Mouse (Mus musculus): ENCODE measurements around the gene Deaf1.

The Deaf1 gene

DNA sequence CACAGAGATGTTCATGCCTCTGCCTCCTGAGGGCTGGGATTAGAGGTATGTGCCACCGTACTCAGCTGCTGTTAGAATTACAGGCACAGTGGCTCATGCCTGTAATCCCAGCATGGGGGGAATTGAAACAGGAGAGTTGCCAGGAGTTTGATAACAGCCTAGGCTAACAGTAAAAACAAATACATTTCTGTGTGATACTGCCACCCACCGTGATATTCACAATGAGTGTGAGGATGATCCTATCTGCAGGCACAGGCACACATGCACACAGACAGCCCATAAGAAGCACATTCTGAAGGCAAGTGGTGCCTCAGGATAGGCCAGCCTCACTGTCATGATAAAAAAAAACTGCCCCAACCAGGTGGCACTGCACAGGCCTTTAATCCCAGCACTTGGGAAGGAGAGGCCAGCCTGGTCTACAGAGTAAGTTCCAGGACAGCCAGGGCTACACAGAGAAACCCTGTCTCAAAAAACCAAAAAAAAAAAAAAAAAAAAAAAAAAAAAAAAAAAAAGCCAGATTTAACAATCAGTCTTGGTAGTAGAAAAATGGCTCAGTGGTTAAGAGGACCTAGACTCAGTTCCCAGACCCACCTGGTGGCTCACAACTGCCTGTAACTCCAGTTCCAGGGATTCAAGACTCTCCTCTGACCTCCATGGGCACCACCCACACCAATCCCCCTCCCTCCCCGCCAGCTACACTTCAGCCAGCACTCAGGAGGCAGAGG lies 29.4 kb downstream of the Deaf1 start:
- DNase-seq (ENCODE audit: low read depth, low spot score) = no peak

DNA sequence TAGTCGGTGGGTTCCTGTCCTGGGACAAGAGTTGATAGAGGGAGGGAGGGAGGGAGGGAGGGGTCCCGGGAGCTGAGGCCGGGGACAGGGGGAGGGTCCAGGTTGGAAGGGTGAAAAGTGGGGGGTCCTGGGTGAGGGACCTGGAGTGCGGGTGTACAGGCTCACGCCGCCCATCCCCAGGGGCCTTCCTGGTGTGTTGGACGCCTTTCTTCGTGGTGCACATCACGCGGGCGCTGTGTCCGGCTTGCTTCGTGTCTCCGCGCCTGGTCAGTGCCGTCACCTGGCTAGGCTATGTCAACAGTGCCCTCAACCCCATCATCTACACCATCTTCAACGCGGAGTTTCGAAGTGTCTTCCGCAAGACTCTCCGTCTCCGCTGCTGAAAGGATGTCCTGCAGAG lies 33.0 kb downstream of the Deaf1 start:
- DNase-seq (ENCODE audit: low read depth, low spot score) = no peak

DNA sequence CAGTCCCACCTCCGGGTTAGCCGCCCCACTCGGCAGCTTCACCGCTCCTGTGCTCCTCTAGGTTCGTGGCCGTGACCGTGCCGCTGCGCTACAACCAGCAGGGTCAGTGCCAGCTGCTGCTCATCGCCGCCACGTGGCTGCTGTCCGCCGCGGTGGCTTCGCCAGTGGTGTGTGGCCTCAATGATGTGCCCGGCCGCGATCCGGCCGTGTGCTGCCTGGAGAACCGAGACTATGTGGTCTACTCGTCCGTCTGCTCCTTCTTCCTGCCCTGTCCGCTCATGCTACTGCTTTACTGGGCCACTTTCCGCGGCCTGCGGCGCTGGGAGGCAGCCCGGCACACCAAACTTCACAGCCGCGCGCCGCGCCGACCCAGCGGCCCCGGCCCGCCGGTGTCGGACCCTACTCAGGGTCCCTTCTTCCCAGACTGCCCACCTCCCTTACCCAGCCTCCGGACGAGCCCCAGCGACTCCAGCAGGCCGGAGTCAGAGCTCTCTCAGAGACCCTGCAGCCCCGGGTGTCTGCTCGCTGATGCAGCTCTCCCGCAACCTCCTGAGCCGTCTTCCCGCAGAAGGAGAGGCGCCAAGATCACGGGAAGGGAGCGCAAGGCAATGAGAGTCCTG lies 33.5 kb downstream of the Deaf1 start:
- no peak for DNase-seq (ENCODE audit: low read depth, low spot score)

DNA sequence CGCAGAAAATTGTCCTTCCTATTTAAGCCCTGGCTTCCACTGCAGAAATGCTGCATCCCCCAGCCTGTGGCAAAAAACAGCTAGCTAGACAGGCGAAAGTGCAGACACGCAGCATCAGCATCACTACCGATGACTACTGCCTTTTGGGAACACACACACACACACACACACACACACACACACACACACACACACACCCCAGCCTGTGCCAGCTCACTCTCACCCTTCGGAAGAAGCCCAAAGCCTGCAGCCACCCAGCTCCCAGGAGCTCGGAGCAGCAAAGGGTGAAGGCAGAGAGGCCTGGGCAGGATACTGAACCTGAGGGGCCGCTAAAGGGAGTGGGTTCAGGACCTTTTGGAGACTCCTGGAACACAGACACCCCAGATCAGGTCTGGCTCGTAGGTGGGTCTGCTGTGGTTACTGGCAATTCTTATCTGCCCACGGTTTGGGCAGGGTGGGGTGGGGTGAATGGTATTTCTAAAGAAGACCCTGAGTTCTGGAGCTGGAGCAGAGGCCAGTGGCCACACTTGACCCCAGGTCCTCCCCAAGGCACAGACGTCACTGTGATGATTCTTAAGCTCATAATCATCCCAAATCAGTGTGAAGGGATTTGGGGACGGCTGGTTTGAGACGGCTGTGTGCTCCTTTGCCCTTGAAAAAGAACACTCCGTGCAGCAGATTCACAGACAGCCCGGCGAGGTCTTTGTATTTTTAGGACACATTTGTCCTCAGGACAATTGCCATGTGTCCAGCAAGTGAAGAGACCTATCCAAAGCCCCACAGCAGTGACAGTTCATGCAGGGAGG lies 34.7 kb downstream of the Deaf1 start:
- DNase-seq (ENCODE audit: low read depth, low spot score) = no peak

DNA sequence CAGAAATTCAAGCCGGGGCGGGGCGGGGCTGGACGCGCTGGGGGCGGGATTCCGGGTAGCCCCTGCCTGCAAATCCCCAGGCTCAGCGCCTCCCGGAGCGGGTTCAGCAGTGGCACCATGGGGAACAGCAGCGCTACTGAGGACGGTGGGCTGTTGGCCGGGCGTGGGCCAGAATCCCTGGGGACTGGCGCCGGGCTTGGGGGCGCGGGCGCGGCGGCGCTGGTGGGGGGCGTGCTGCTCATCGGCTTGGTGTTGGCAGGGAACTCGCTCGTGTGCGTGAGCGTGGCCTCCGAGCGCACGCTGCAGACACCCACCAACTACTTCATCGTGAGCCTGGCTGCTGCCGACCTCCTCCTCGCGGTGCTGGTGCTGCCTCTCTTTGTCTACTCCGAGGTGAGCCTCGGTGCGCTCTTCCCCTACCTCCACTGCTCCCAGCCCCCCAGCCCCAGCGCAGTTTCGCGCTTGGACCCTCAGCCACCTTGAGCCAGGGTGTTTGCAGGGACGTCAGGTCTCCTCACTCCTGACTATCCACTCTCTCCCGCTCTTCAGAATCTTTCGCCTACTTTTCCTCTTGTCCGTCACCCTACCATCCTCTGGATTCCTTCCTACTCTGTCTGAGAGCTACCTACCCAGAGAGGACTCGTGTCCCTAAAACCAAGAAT lies 35.4 kb downstream of the Deaf1 start, which contains the start of gene Drd4:
TSS of gene Drd4 (plus strand) at position 86 of the 662 bp plus-strand sequence.
- no peak for DNase-seq (ENCODE audit: low read depth, low spot score)

DNA sequence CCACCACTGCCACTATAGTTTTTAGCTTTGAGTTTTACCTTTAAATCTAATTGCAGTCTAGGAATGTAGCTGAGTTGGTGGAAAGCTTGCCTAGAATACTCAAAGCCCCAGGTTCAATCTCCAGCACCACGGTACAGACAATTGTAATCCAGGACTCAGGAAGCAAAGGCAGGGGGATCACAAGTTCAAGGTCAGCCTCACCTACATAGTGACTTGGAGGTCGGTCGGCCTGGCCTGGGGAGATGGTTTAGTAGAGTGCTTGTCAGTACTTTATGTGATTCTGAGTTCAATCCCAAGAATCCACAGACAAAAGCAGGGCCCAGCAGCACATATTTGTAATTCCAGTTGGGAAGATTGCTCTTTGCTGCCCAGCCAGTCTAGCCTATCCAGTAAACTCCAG lies 39.4 kb downstream of the Deaf1 start:
- DNase-seq (ENCODE audit: low read depth, low spot score) = no peak

DNA sequence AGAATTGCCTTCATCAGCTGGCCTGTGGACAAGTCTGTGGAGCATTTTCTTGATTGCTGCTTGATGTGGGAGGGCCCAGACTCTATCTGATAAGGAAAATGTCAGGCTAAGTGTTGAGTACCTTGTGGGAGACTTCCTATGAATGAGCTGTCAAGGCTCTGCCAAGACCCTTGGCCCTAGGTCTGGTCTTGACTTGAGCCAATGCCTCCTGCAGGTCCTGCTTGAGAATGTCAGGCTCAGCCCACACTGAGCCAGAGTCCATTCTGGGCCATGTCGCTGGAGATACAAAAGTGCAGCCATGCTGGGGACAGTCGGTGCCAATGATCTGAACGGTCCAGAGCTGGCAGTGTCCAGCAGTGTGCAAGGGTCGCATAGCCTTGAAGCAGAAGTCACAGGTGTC lies 44.7 kb downstream of the Deaf1 start:
- no peak for DNase-seq (ENCODE audit: low read depth, low spot score)

DNA sequence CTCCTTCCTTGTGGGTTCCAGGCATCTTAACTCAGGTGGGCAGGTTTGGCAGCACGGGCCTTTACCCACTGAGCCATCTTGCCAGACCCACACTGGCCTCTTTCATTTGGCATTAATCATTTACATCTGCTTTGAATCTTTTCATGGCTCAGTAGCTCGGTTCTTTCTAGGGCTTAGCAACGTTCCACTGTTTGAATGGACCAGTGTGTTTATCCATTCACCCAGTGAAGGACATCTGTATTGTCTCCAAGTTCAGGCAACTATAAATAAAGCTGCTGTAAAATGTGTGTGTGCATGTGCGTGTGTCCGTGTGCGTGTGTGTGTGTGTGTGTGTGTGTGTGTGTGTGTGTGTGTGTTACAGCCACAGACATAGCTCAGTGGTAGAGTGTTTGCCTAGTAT lies 46.0 kb downstream of the Deaf1 start:
- no peak for DNase-seq (ENCODE audit: low read depth, low spot score)

DNA sequence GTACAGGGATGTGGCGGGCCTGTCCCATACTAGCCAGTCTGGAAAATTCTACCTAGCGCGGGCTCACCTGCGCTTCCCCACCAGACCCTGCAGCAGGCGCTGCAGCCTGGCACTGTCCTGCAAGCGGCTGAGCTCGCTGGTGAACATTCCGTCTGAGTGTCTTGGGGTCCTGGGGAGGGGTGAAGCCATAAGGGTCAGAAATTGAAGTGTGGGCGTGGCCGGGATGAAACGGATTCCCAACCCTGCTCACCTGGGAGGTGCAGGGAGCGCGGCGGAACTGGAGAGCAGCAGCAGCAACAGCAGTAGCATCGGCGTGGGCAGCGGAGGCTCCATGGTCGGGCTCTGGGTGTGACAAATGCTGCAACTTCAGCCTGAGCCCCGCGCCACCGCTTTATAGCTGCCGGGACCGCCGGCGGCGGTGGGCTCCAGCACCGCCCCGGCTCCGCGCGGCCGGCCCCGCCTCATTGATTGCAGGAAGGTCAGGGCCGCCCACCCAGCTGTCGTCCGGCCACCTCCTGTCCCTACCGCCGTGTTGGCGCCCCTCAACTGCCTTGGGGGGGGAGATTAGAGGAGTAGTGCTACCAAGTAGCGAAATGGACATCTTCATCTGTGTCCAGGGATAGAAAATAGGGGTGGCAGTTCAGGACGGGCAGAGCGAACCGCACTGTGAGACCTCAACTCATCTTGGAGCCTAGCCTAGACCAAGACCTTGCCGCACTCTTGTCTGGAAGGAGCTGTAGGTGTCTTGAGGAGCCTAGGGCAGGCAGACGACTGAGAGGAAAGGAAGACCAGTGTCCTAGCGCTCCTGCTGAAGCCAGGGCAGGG lies 48.5 kb downstream of the Deaf1 start, which contains the start of gene Sct:
TSS of gene Sct (minus strand) at position 368 of the 825 bp plus-strand sequence.
- no peak for DNase-seq (ENCODE audit: low read depth, low spot score)

DNA sequence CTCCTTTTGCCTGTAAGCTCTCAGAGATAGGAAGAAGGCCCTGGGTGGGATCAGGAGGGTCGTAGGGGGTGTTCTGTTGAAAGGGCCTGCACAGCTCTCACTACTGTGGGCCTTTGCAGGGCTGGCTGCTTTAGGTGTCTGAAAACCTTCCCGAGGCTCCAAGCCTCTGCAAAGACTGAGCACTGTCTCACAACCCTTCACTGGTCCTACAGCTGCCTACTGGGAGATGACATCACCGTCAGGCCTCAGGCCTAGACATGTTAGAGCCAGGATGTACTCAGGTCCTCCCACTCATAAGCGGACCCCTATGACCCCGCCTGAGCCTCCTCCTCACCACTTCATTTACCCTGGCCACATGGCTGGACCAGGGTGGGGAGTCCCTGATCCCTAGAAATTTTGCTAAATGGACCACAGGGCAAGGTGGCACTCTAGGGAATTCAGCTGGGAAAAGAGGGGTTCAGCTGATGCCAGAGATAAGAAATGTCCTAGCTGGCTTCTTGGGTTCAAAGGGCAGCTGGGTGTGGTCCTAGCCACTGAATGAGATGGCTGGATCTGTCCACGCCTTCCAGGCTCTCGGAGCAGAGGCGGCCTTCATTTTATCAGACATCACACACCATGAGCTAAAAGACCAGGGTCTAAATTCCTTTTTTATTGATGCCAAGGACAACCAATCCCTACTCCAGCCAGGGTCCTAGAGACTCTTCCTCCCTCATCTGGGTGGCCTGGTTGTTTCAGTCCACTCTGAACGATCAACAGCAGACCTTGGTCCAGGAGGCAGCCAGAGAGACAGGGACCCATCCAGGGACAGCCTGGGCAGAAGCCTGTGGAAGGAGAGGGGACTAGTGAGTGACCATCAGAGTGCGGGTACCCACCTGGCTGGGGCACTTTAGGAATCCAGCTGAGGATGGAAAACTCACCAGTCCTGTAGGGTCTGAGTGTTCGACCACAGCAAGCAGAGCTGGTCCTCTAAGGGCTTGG lies 49.5 kb downstream of the Deaf1 start:
- DNase-seq (ENCODE audit: low read depth, low spot score) = no peak

DNA sequence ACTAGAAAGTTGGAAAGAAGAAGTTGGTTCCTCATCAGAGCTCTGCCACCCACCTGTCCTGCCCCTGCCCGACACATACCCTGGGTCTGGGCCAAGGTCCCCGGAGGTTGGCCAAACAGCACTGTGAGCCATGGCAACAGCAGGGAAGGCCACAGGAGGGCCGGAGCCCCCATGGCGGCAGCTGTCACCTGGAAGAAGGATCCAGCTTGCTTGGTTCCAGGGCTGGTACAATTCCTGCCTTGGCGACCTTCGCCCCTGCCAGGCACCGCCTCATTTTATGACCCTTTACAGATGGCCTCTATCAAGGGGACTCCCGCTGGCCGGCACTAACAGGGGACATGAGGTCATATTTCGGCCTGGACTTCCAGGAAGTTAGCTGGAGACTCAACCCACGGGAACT lies 50.9 kb downstream of the Deaf1 start, which contains the start of gene Cdhr5:
TSS of gene Cdhr5 (minus strand) at position 241 of the 400 bp plus-strand sequence.
- DNase-seq (ENCODE audit: low read depth, low spot score) = no peak

DNA sequence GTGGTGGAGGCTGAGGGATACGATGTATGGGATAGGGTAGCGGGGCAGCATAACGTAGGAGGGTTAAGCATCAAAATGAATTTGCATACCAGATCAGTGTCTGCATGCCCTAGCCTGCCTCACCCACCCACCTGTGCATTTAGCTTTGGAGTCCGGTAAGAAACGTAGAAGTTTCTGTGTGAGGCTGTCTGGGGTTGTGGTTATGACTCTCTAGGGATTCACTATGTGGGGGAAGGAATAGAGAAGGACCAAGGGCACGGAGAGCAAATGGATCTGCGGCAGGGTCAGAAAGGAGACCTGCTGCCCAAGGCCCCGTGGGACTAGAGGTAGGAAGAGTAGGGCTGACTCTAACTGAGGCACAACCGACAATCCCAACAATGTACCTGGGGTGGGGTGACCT lies 52.1 kb downstream of the Deaf1 start:
- DNase-seq (ENCODE audit: low read depth, low spot score) = no peak

DNA sequence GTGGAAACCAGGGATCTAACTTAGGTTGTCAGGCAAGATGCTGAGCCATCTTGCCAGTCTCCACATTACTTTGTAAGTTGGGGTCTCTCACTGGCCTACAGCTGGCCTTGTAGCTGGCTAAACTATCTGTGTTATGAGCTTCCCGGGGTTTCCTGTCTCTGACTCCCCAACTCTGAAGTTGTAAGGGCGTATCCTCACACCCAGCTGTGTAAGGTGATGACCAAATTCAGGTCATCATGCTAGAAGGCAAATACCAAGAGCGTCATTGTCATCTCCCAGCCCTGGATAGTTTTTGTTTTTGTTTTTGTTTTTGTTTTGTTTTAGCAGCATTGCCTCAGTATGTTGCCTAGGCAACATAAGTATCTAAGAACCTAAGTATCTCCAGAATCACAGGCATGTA lies 56.9 kb downstream of the Deaf1 start:
- DNase-seq (ENCODE audit: low read depth, low spot score) = no peak

DNA sequence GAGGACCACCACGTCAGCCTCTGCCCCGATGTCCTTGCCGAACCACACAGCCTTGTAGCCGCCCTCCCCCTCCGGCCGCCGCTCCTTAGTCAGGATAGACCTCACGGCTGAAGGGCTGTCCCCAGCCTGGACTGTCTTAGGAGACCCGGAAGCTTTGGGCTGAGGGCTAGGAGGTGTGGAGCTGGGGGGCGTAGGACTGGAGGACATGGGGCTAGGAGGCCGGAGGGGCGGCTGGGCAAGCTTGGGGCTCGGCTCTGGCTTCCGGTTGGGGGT lies 58.3 kb downstream of the Deaf1 start:
- DNase-seq (ENCODE audit: low read depth, low spot score) = no peak

DNA sequence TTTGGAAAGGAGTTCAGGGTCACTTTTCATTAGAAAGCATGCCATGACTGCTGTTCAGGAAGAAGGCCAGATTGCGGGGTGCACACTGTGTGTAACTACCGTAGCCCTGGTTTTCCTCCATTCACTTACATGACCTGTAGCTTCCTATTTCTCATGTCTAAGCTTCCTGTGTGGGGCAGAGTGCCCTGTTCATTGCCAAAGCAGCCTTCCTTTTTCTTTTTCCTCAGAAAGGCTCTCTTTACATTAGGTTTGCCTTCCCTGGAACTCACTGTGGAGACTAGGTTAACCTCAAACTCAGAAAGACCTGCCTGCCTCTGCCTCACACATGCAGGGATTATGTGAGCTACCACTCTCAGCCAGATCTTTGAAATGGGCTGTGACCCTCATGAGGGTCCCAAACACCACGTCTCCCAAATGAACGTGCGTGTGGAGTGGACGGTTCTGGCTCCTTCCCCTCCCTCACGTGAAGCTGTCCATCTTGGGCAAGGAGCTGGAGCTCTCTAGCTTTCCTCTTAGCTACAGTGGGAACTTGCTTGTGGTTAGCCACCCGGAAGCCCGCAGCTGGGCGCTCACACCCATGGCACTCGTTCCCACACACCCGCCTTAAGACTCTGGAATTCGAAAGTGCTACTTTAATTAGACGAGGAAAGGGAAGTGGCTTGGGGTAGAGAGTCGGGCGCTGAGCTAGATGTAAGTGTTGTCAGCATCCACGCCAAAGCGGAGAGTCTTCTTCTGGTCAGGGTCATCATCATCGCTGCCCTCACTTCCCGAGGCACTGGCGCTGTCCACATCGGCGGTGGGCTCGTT lies 58.8 kb downstream of the Deaf1 start:
- no peak for DNase-seq (ENCODE audit: low read depth, low spot score)

DNA sequence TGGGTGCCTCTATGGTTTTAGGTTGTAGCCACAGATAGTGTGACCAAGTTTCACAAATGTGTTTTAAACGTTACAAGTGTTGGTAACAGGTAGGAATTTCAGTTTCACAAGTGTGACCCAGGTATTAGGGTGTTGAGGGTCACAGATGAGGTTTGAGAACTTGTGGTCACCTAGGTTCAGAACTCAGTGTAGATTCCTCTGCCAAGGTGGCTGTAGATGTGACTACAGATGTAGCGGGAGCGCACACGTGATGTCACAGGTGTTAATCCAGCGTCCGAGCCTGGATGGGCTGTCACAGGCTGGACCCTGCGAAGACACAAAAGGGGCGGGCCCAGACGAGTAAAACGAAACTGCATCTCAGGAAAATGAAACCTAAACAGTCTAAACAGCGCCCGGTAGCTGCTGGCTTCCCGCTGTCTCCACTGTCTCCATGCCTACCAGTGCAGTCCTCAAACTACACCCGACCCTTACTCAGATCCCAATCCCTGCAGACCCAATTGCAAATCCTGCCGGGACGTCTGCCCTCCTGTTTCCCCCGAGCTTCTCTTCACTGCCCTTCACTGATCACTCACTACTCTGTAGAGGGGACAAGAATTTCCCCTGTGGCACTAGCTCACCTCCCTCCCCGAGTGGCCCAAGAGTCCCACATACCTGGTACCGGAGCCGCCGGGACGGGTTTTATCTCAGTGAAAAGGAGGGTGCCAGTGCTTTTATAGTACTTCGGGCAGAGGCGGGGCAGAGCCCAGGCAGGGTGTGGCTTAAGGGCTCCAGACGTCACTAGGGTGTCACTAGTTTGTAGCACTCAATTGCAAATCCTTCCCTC lies 61.5 kb downstream of the Deaf1 start, which contains the start of gene Irf7:
TSS of gene Irf7 (minus strand) at position 743 of the 823 bp plus-strand sequence.
- DNase-seq (ENCODE audit: low read depth, low spot score) = no peak

DNA sequence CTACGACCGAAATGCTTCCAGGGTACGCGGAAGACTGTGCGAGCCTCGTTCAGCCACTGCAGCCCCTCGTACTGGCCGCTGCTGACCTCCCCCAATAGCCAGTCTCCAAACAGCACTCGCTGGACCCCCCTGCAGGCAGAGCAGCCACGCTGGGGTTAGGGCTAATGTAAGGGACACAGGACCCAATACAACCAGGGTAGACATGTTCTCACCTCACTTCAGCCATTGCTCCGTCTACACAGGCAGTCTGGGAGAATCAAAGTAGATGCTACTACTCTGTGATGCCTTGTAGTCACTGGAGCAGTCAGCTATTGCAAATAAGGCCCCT lies 62.1 kb downstream of the Deaf1 start:
- no peak for DNase-seq (ENCODE audit: low read depth, low spot score)

DNA sequence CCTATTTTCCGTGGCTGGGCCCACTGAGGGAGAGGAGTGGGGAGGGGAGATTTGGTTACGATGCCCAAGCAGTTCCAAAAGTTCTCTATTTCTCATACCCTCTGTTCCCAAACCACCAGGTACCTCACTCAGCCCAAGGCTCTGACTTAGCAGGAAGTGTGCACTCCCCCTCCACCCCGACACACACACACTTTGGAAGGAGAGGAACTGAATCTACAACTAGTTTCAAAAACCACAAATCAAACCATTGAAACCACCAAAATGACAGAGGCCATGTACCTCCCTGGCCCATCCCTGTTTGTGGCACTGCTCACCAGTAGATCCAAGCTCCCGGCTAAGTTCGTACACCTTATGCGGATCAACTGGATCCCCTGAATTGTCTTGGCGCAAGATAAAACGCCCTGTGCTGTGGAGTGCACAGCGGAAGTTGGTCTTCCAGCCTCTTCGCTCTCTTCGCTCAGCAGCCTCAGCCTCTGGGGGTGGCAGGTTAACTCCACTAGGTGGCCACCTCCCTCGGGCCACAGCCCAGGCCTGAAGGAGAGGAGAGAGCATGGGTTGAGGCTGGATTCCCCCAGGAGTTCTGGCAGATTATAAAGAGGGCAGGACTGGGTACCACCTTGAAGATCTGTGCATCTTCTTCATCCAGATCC lies 62.6 kb downstream of the Deaf1 start:
- no peak for DNase-seq (ENCODE audit: low read depth, low spot score)
